Mouse (Mus musculus): Measurements from ENCODE around the gene Foxr1. TPM values are rescaled to one million over a fixed set of nuclear protein-coding genes. Genes with fewer than 3 reads are reported as not detected.

The Foxr1 gene
- not detected for polyA plus RNA-seq (2014; fragmentation: Illumina TruSeq; extraction: RNeasy Lipid Tissue Mini Kit (QIAGEN cat#74804); ENCODE audit: low read depth, low replicate concordance)

GRCm38 (mm10) chr9:44440961-44441360, at the start of gene Foxr1:
Gene Foxr1 (minus strand): TSS chr9:44441136.

DNA sequence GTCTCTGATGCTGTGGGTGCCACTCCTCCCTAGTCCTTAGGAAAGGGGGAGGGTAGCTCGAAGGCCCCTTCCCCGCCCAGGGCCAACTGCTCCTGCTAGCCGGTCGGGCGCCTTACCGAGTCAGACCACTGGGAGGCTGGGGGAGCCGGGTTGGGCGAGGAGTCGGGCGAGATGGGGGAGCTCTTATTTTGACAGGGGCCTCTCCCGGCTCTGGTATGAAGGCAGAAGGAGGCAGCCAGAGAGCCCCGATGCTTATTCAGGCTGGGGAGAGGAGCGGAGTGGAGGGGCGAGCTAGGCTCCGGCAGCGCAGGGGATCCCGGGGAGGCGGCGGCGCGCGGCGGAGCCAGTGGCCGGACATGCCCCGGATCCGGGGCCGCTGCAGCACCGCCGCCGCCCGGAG, 41.6 kb upstream of the Foxr1 start, which contains the start of gene Bcl9l:
TSS of gene Bcl9l (plus strand) at position 274 of the 400 bp plus-strand sequence.

DNA sequence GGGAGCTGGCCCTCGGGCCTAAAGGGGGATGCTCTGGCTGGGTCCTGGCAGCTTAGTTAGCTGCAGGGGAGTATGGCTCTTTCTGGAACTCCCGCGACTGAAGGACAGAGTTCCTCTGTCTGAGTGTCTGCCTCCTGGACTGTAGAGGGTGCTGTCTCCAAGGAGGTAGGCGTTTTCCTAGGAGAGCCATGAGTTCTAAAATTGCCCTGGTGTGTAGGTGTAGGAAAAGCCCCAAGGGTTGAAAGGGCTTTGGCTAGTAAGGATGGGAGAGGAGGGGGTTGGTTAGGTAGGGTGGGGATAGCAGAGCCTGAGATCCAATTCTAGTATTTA, 13.9 kb upstream of the Foxr1 start, which contains the start of gene Upk2:
TSS of gene Upk2 (minus strand) at position 86 of the 330 bp plus-strand sequence.

GRCm38 (mm10) chr9:44418519-44419385, 22.2 kb downstream of the Foxr1 start, which contains the start of gene Ccdc84:
Gene Ccdc84 (minus strand): TSS chr9:44418569.

GRCm38 (mm10) chr9:44406906-44407751, 33.8 kb downstream of the Foxr1 start, which contains the start of the genes Rps25 and Trappc4:
Gene Rps25 (plus strand): TSS chr9:44407139.
Gene Trappc4 (minus strand): TSS chr9:44407600.

DNA sequence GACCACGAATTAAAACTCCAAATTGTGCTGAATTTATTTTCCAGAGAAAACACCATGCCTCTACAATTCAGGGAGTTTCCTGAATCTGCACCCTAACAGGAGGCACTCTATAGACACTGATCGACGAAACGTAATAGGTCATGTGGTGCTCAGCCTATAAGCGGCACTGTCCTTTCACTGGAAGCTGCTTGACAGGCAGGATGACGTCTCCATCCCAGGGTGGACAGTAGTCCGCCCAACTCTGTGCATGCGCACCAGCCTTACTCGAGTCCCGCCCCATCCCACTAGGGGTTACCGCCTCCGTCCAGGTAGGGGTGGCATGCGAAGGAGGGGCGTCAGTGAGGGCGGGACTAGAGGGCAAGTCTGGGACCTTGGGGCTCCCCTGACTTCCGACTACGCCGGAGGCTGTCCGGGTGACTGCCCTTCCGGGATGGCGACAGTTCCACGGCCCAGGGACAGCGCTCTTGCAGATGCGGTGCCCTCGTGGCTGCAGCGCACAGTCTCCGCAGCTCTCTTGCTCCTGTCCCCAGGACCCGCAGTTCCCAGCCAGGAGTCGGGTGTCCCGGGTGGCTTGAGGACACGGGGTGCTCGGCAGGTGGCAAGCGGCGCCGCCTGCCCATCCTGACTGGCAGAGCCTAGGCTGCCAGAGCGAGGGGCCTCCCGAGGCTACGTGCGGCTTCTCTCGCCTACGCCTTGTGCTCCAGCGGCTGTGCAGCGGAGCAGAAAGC, 44.1 kb downstream of the Foxr1 start, which contains the start of gene Slc37a4:
TSS of gene Slc37a4 (plus strand) at position 169 of the 728 bp plus-strand sequence.

Other genes with a start within 250 kb of the Foxr1 start
- gene Cbl, start 207.1 kb downstream of the Foxr1 start, polyA plus RNA-seq (2014; fragmentation: Illumina TruSeq; extraction: RNeasy Lipid Tissue Mini Kit (QIAGEN cat#74804); ENCODE audit: low read depth, low replicate concordance) = 9.4 TPM
- gene Ccdc153, start 200.5 kb downstream of the Foxr1 start, polyA plus RNA-seq (2014; fragmentation: Illumina TruSeq; extraction: RNeasy Lipid Tissue Mini Kit (QIAGEN cat#74804); ENCODE audit: low read depth, low replicate concordance) = not detected
- gene Pdzd3, start 189.7 kb downstream of the Foxr1 start, polyA plus RNA-seq (2014; fragmentation: Illumina TruSeq; extraction: RNeasy Lipid Tissue Mini Kit (QIAGEN cat#74804); ENCODE audit: low read depth, low replicate concordance) = 2.5 TPM
- 13.5 TPM for gene Nlrx1, start 172.5 kb downstream of the Foxr1 start, polyA plus RNA-seq (2014; fragmentation: Illumina TruSeq; extraction: RNeasy Lipid Tissue Mini Kit (QIAGEN cat#74804); ENCODE audit: low read depth, low replicate concordance)
- gene Abcg4, start 152.5 kb downstream of the Foxr1 start, polyA plus RNA-seq (2014; fragmentation: Illumina TruSeq; extraction: RNeasy Lipid Tissue Mini Kit (QIAGEN cat#74804); ENCODE audit: low read depth, low replicate concordance) = 0.47 TPM
- gene Hinfp, start 135.5 kb downstream of the Foxr1 start, polyA plus RNA-seq (2014; fragmentation: Illumina TruSeq; extraction: RNeasy Lipid Tissue Mini Kit (QIAGEN cat#74804); ENCODE audit: low read depth, low replicate concordance) = 7.7 TPM
- gene C2cd2l, start 120.9 kb downstream of the Foxr1 start, polyA plus RNA-seq (2014; fragmentation: Illumina TruSeq; extraction: RNeasy Lipid Tissue Mini Kit (QIAGEN cat#74804); ENCODE audit: low read depth, low replicate concordance) = 16.3 TPM
- gene Dpagt1, start 115.1 kb downstream of the Foxr1 start, polyA plus RNA-seq (2014; fragmentation: Illumina TruSeq; extraction: RNeasy Lipid Tissue Mini Kit (QIAGEN cat#74804); ENCODE audit: low read depth, low replicate concordance) = 17.7 TPM
- gene H2afx, start 106.4 kb downstream of the Foxr1 start, polyA plus RNA-seq (2014; fragmentation: Illumina TruSeq; extraction: RNeasy Lipid Tissue Mini Kit (QIAGEN cat#74804); ENCODE audit: low read depth, low replicate concordance) = 8.9 TPM
- gene Hmbs, start 96.9 kb downstream of the Foxr1 start, polyA plus RNA-seq (2014; fragmentation: Illumina TruSeq; extraction: RNeasy Lipid Tissue Mini Kit (QIAGEN cat#74804); ENCODE audit: low read depth, low replicate concordance) = 44.7 TPM
- 19.6 TPM for gene Vps11, start 79.5 kb downstream of the Foxr1 start, polyA plus RNA-seq (2014; fragmentation: Illumina TruSeq; extraction: RNeasy Lipid Tissue Mini Kit (QIAGEN cat#74804); ENCODE audit: low read depth, low replicate concordance)
- gene Hyou1, start 61.6 kb downstream of the Foxr1 start, polyA plus RNA-seq (2014; fragmentation: Illumina TruSeq; extraction: RNeasy Lipid Tissue Mini Kit (QIAGEN cat#74804); ENCODE audit: low read depth, low replicate concordance) = 24.8 TPM
- 25.1 TPM for gene Slc37a4, start 44.3 kb downstream of the Foxr1 start, polyA plus RNA-seq (2014; fragmentation: Illumina TruSeq; extraction: RNeasy Lipid Tissue Mini Kit (QIAGEN cat#74804); ENCODE audit: low read depth, low replicate concordance)
- gene Rps25, start 34.0 kb downstream of the Foxr1 start, polyA plus RNA-seq (2014; fragmentation: Illumina TruSeq; extraction: RNeasy Lipid Tissue Mini Kit (QIAGEN cat#74804); ENCODE audit: low read depth, low replicate concordance) = 932 TPM
- 48.1 TPM for gene Trappc4, start 33.5 kb downstream of the Foxr1 start, polyA plus RNA-seq (2014; fragmentation: Illumina TruSeq; extraction: RNeasy Lipid Tissue Mini Kit (QIAGEN cat#74804); ENCODE audit: low read depth, low replicate concordance)
- gene Ccdc84, start 22.6 kb downstream of the Foxr1 start, polyA plus RNA-seq (2014; fragmentation: Illumina TruSeq; extraction: RNeasy Lipid Tissue Mini Kit (QIAGEN cat#74804); ENCODE audit: low read depth, low replicate concordance) = 13.8 TPM
- gene Upk2, start 13.8 kb upstream of the Foxr1 start, polyA plus RNA-seq (2014; fragmentation: Illumina TruSeq; extraction: RNeasy Lipid Tissue Mini Kit (QIAGEN cat#74804); ENCODE audit: low read depth, low replicate concordance) = not detected
- 22.5 TPM for gene Bcl9l, start 41.7 kb upstream of the Foxr1 start, polyA plus RNA-seq (2014; fragmentation: Illumina TruSeq; extraction: RNeasy Lipid Tissue Mini Kit (QIAGEN cat#74804); ENCODE audit: low read depth, low replicate concordance)
- gene Cxcr5, start 120.7 kb upstream of the Foxr1 start, polyA plus RNA-seq (2014; fragmentation: Illumina TruSeq; extraction: RNeasy Lipid Tissue Mini Kit (QIAGEN cat#74804); ENCODE audit: low read depth, low replicate concordance) = 0.39 TPM
- 67.0 TPM for gene Ddx6, start 163.8 kb upstream of the Foxr1 start, polyA plus RNA-seq (2014; fragmentation: Illumina TruSeq; extraction: RNeasy Lipid Tissue Mini Kit (QIAGEN cat#74804); ENCODE audit: low read depth, low replicate concordance)
- not detected for gene Treh, start 232.1 kb upstream of the Foxr1 start, polyA plus RNA-seq (2014; fragmentation: Illumina TruSeq; extraction: RNeasy Lipid Tissue Mini Kit (QIAGEN cat#74804); ENCODE audit: low read depth, low replicate concordance)

All from heart, adult 10 weeks (tissue).